ENCODE assay signal across 8 mouse cellular contexts in genomic region chr15:94403018-94403417, GRCm38 (mm10).
A peak's percentile ranks its signal among the peaks of the same experiment; 100 is the strongest.
DNase-seq lines count a peak whose midpoint lies in the region; ATAC-seq and TF ChIP-seq lines count a peak whose summit lies in the region.

No protein-coding gene starts in this region.

- H3K4me3 ChIP-seq in gastrocnemius, adult 2 months, result peak overlapping the region; percentile 85
- peak overlapping the region; percentile 86 for H3K4me3 ChIP-seq in E14TG2a.4 (replicated peaks; ENCODE audit: low read length)
- H3K4me3 ChIP-seq in forebrain, embryonic 15.5 days, result peak overlapping the region; percentile 92

- H3K27ac ChIP-seq in gastrocnemius, adult 2 months, result peak overlapping the region; percentile 89
- no peak overlapping the region for H3K27ac ChIP-seq in forebrain, embryonic 15.5 days (replicated peaks)

- peak overlapping the region; percentile 99 for H3K4me2 ChIP-seq in forebrain, embryonic 15.5 days (replicated peaks)

- H3K27me3 ChIP-seq in E14TG2a.4 (ENCODE audit: insufficient read depth, low read length), result peaks cover 45% of the 10 kb centered on the region
- peaks cover 7% of the 10 kb centered on the region; the same call in 1 of the 2 replicates for H3K27me3 ChIP-seq in forebrain, embryonic 15.5 days

- no peak for DNase-seq in gastrocnemius, adult 2 months
- DNase-seq in gastrocnemius, adult 18-20 months (ENCODE audit: low spot score), result no peak
- DNase-seq in right cerebral cortex, adult 2 months (ENCODE audit: low spot score in 2 of 2), result no peak
- no peak for DNase-seq in urinary bladder, postnatal 14 days (ENCODE audit: low spot score)
- no peak for DNase-seq in yolk sac, embryonic 10.5 days (ENCODE audit: low spot score)

- ATAC-seq in forebrain, embryonic 15.5 days (replicated peaks), result 0 out of 2 replicates have a peak, but pooled peaks have one; percentile 7
- ATAC-seq in megakaryocyte progenitor cell, adult 5-6 weeks (replicated peaks; ENCODE audit: poor library complexity), result 0 out of 2 replicates have a peak, but pooled peaks have one; percentile 6

- peaks cover 17% of the 10 kb centered on the region for H3K4me1 ChIP-seq in E14TG2a.4 (replicated peaks; ENCODE audit: low read depth, low read length)
- peaks cover 23% of the 10 kb centered on the region for H3K4me1 ChIP-seq in forebrain, embryonic 15.5 days

- peak overlapping the region; percentile 72 for H3K9ac ChIP-seq in forebrain, embryonic 15.5 days (replicated peaks)

- intact Hi-C loops in gastrocnemius, adult 2 months (cut with DNase I), result no loop called here

- no peaks in the 10 kb centered on the region for H3K9me3 ChIP-seq in E14TG2a.4 (ENCODE audit: low read length)
- H3K9me3 ChIP-seq in forebrain, embryonic 15.5 days, result no peaks in the 10 kb centered on the region

- no peaks in the 10 kb centered on the region for H3K36me3 ChIP-seq in E14TG2a.4 (ENCODE audit: insufficient read depth, low read length)
- no peaks in the 10 kb centered on the region for H3K36me3 ChIP-seq in forebrain, embryonic 15.5 days

- 4% methylated on average over 15 of the region's 15 CpGs for WGBS in forebrain, embryonic 15.5 days

- no peak for TF ChIP-seq CTCF in gastrocnemius, adult 2 months (IDR thresholded peaks at IDR 0.05)
- TF ChIP-seq CTCF in E14TG2a.4 (conservative IDR thresholded peaks at IDR 0.05; ENCODE audit: low read length), result no peak
